In genomic region chr11:114676896-114677530, GRCm38 (mm10) we compare ENCODE assay signal across 8 mouse cellular contexts. TPM values are rescaled to one million over a fixed set of nuclear protein-coding genes. Genes with fewer than 3 reads are reported as not detected.
A peak's percentile ranks its signal among the peaks of the same experiment; 100 is the strongest.
DNase-seq lines count a peak whose midpoint lies in the region; ATAC-seq lines count a peak whose summit lies in the region.

No protein-coding gene starts in this region.

- H3K27ac ChIP-seq in forebrain, embryonic 15.5 days (replicated peaks), result no peak overlapping the region
- no peak overlapping the region for H3K27ac ChIP-seq in limb, embryonic 13.5 days

- peak overlapping the region; percentile 59; the same call in 1 of the 2 replicates for H3K9ac ChIP-seq in forebrain, embryonic 15.5 days (replicated peaks)
- peak overlapping the region; percentile 76; the same call in 1 of the 2 replicates for H3K9ac ChIP-seq in limb, embryonic 13.5 days

- peaks cover 18% of the 10 kb centered on the region for H3K36me3 ChIP-seq in forebrain, embryonic 15.5 days
- peaks cover 24% of the 10 kb centered on the region for H3K36me3 ChIP-seq in limb, embryonic 13.5 days

- H3K4me1 ChIP-seq in forebrain, embryonic 15.5 days, result peaks cover 30% of the 10 kb centered on the region
- H3K4me1 ChIP-seq in limb, embryonic 13.5 days, result peaks cover 39% of the 10 kb centered on the region

- H3K4me2 ChIP-seq in forebrain, embryonic 15.5 days (replicated peaks), result peak overlapping the region; percentile 82
- peak overlapping the region; percentile 80 for H3K4me2 ChIP-seq in limb, embryonic 13.5 days (replicated peaks)

- no peaks in the 10 kb centered on the region for H3K9me3 ChIP-seq in forebrain, embryonic 15.5 days
- no peaks in the 10 kb centered on the region for H3K9me3 ChIP-seq in limb, embryonic 13.5 days

- ATAC-seq in forebrain, embryonic 15.5 days (replicated peaks), result no peak
- ATAC-seq in limb, embryonic 13.5 days (ENCODE audit: low FRiP score, low read depth), result no peak

- DNase-seq in cerebellum, adult 9-10 months, result peak; percentile 55
- DNase-seq in cerebellum, postnatal 4 days (ENCODE audit: low spot score in 2 of 2), result no peak
- DNase-seq in 416B (ENCODE audit: low read depth), result peak; percentile 37
- no peak for DNase-seq in urinary bladder, postnatal 36 days (ENCODE audit: low spot score in 2 of 2)
- no peak for DNase-seq in frontal cortex, postnatal 10 days (ENCODE audit: low spot score in 2 of 2)
- no peak for DNase-seq in spleen, postnatal 10 days (ENCODE audit: low spot score in 2 of 2)

- WGBS in forebrain, embryonic 15.5 days, result 45% methylated on average over 9 of the region's 9 CpGs
- WGBS in limb, embryonic 13.5 days, result 40% methylated on average over 8 of the region's 9 CpGs

- H3K27me3 ChIP-seq in forebrain, embryonic 15.5 days, result no peaks in the 10 kb centered on the region
- H3K27me3 ChIP-seq in limb, embryonic 13.5 days, result 0 out of 2 replicates have a peak, but pooled peaks cover 5% of the 10 kb centered on the region

- peak overlapping the region; percentile 58 for H3K4me3 ChIP-seq in forebrain, embryonic 15.5 days
- H3K4me3 ChIP-seq in limb, embryonic 13.5 days, result peak overlapping the region; percentile 56

RNA-seq across cellular contexts. Expression of gene Ttyh2, which starts 1.8 kb away (rescaled TPM):
- 23.1 and 24.1 TPM in 2 replicates for polyA plus RNA-seq in forebrain, embryonic 15.5 days (2015; fragmentation: Nextera tagmentation; extraction: Ambion mirVana)
- 20.0 and 21.2 TPM in 2 replicates for polyA plus RNA-seq in limb, embryonic 13.5 days (2015; fragmentation: Nextera tagmentation; extraction: Ambion mirVana)

RNA-seq across cellular contexts. Expression of gene Rpl38, which starts 8.7 kb away (rescaled TPM):
- 787 and 864 TPM in 2 replicates for polyA plus RNA-seq in forebrain, embryonic 15.5 days (2015; fragmentation: Nextera tagmentation; extraction: Ambion mirVana)
- 966 and 986 TPM in 2 replicates for polyA plus RNA-seq in limb, embryonic 13.5 days (2015; fragmentation: Nextera tagmentation; extraction: Ambion mirVana)

RNA-seq across cellular contexts. Expression of gene Dnaic2, which starts 50.2 kb away (rescaled TPM):
- polyA plus RNA-seq in forebrain, embryonic 15.5 days (2015; fragmentation: Nextera tagmentation; extraction: Ambion mirVana), result 1.9 and 2.6 TPM in 2 replicates
- polyA plus RNA-seq in limb, embryonic 13.5 days (2015; fragmentation: Nextera tagmentation; extraction: Ambion mirVana), result 0.83 and 0.95 TPM in 2 replicates

Comparison
In these comparisons a context has a peak if more than half of its experiments do, and no peak if none do; other contexts are left out.
1. DNase-seq: peak in cerebellum, adult 9-10 months (single experiment) and 416B (single experiment); none in cerebellum, postnatal 4 days (0 of 2), urinary bladder, postnatal 36 days (0 of 2), frontal cortex, postnatal 10 days (0 of 2) and spleen, postnatal 10 days (0 of 2).